Mouse (Mus musculus) left cerebral cortex, adult 9 months (tissue): ENCODE results near the gene Cacnb4.

Source experiments
- DNase-seq, 2 experiments: peaks; one replicate each; pipeline ENCODE4 v3.0.0; 2022; ENCODE audit warnings: low spot score in 2 of 2

Gene Cacnb4

DNA sequence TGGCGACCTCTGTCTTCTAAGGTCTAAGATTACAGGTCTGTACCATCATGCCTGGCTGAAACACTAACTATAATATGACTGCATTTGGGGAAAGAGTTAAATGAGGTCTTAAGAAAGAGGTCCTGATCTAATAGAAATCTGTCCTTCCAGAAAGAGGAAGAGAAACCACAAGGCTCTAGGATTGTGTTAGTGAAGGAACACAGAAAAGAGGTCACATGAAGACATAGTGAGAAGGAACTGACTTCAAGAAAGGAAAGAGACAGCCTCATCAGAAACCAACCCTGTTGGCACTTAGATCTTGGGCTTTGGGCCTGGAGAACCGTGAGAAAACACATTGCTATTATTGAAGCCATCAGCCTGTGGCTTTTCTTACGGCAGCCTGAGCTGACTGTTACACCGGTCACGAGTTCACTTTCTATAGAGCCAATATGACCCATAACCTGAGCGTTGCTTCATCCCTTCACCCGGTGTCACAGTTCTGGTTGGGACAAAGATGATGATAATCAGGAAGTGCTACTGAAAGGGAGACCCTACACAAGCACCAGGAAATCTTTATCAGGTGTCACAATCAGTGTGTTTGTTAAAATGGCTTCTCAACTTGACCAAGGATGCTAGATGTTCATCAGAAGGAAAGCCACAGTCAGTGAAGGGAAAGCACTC, 153.4 kb downstream of the Cacnb4 start:
- DNase-seq = no peak

DNA sequence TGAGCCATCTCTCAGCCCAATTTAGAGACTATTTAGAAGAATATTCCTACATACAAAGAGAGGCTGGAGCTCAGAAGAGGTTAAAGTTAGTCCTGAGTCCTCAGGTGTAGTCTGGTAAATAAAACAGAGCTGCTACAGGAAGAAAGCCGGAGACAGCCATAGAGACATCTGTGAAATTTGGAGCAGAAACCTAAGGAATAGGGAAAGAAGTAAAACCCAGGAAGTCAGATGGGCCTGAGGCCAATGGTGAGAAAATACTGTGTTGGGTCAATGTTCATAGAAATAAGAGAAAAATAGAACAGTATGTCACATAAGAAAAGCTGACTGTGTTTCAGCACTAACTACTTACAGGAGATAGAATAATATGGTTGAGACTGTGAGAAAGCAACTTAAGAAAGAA, 155.6 kb downstream of the Cacnb4 start:
- no peak for DNase-seq

DNA sequence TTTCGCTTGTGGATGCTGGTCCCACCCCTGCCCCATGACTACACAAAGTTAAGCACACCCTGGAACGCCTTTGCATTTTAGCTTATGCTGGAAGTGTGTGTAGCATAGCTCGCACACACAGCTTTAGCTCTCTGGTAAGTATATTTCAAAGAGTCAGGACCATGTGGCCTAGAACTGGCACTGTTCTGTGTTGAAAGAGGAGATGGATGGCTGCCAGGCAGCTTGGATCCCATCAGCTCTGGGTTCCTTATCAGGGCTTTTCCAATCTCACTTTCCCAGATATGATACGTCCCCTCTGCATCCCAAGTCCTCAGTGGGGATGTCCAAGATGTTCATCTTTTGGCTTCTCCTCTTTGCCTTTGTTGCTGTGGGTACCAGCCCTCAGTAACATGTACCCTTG, 157.9 kb downstream of the Cacnb4 start:
- DNase-seq = no peak

- no peak for DNase-seq
These were observed 160.1 kb downstream of the Cacnb4 start for GRCm38 (mm10) chr2:52516534-52516933.

DNA sequence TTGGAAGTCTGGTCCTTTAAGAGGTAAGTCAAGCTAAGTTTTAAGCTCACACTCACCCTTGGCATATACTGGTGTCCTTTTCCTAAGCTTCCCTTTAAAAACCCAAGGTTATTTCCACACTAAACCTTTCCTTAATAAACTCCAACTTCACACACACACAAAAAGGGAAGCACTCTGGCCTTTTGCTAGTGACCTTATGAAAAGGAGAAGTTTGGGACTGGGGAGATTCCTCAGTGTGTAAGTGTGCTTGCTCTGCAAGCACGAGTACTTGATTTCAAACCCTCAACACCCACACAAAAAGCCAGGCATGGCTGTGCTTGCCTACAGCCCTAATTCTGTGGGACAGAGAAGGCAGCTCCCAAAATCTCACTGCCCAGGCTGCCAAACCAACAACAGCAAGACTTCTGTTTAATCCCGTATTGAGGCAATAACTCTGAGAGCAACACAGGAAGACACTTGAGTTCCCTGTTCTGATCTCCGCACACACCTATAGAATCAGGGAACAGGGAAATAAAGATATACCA, 163.7 kb downstream of the Cacnb4 start:
- no peak for DNase-seq

DNA sequence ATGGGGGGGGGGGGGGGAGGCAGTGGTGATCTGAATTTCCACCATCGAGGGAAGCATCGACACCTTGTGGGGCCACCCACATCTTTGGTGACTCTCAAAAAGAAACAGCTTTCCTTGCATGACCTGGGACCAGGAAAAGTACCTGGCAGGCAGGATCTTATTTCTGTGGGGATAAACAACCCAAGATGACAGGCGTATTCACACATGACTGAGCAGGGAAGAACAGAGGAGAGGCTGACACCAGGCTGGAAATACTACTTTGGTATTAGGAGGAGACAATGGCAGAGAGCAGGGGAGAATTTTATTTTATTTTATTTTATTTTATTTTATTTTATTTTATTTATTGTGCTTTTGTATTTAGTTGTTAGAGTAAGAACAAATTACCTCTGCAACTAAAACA, 164.4 kb downstream of the Cacnb4 start:
- DNase-seq = no peak

DNA sequence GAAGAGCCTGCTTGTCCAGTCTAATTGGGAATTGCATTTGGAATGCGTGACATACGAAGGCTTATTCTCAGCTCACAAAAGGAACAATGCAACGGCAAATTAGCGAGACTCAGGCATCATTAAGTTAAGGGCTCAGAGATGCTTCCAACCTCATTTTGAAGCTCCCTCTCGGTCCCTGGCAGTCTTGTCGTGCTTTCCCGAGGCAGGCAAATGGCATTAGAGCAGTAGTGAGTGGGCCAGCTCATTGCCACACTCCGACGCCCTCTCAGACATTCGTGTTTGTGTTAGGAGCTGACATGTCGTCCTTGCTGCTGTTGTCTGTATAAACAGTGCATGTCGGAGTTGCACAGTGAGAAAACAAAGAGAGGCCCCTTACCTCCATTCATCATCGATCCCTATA, 164.8 kb downstream of the Cacnb4 start:
- no peak for DNase-seq

- peak in 1 of 2 experiments; percentile 48 for DNase-seq
These were observed 166.7 kb downstream of the Cacnb4 start for GRCm38 (mm10) chr2:52509779-52510500.

- DNase-seq = no peak
These were observed 171.5 kb downstream of the Cacnb4 start for GRCm38 (mm10) chr2:52505164-52505563.

DNA sequence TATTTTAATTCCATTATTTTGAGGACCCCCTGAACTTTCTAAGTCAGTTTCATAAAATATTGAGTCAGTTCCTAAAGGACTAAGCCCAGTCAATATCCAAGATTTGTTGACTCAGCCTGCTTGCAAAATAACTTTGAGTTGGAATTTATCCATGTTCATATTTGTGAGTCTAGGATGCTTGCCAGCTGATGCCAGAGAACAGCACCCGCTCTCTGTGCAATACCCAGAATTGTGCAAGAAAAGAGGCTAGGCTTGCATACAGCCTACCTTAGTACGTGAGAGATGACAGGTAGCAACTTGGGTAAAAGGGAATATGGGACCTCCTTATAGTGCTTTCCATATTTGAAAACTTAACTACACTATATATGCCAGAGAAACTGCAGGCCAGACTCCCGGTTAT, 171.9 kb downstream of the Cacnb4 start:
- no peak for DNase-seq

- DNase-seq = peak; percentile 53 to 67
These were observed 176.8 kb downstream of the Cacnb4 start for GRCm38 (mm10) chr2:52499849-52500262.

GRCm38 (mm10) chr2:52499101-52499537, 177.5 kb downstream of the Cacnb4 start:
- no peak for DNase-seq

- DNase-seq = no peak
These were observed 181.4 kb downstream of the Cacnb4 start for GRCm38 (mm10) chr2:52495097-52495694.

GRCm38 (mm10) chr2:52494274-52494673, 182.4 kb downstream of the Cacnb4 start:
- no peak for DNase-seq

DNA sequence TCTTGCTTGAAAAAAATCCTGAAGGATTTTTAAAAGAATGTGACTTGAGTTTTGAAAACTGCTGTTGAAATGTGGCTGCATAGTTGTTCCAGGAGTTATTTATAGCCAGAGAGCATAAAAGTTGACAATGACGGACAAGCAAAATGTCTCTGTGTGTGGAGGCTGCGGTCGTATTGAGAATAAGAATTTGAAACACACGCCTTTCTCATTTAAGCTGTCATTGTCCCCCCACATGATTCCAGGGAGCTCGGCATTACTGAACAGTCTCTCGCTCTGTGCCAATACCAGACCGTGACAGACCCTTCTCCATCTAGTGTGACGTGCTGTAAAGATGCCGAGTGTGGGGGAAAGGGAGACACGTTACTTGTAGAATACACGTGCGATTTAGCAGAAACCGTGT, 183.8 kb downstream of the Cacnb4 start:
- DNase-seq = no peak

DNA sequence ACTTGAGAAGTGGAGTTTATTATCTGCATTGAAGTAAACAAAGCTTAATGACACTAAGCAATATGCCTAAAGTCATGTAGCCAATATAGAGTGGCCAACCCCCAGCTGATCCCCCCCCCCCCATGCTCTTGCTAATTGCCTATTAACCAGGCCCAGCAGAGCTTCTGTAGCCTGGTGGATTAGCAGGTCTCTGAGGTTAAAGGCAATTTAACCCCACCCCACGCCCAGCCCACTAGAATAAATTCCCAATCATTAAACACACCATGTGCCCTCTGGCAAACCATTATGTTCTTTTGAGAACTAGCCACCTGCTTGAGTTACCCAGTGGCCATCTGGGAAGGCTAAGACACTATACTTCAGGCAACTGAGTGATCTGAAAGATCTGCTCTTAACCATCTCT, 186.8 kb downstream of the Cacnb4 start:
- no peak for DNase-seq

- DNase-seq = no peak
These were observed 193.1 kb downstream of the Cacnb4 start for GRCm38 (mm10) chr2:52483496-52483895.

DNA sequence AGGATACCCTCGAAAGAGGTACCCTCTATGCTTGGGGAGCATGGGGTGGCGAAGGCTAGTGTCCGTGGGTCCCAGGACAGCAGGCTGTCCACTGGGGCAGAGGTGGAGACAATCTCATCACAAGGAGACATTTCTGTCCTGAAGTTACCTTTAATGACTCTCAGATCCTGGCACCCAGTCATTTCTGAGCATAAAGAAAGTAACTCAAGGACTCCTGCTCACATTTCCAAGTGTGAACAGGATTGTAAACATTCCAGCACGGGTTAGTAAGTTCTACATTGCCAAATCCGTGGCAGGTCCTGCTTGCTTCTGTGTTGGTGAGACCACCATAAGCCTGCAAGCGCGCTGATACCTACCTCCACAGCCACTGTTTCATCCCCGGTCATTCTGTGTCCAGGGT, 196.2 kb downstream of the Cacnb4 start:
- DNase-seq = no peak

GRCm38 (mm10) chr2:52478501-52478900, 198.1 kb downstream of the Cacnb4 start:
- no peak for DNase-seq

DNA sequence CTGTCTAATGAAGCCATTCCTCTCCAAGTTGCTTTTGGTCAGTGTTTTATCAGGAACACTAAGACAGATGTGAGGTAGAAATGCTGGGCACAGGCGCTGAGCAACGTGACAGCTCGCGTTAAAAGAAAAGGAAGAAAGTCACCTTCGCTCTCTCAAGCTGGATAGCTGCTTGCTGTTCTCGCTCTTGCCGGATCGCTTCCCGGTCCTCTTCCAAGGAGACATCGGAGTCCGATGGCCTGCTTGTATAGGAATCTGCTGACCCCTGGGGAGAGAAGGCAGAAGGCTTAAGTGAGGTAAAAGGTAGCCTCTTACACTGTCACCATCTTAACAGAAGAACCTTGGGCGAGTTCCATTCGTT, 199.1 kb downstream of the Cacnb4 start:
- no peak for DNase-seq

- DNase-seq = no peak
These were observed 199.7 kb downstream of the Cacnb4 start for GRCm38 (mm10) chr2:52476801-52477549.

DNA sequence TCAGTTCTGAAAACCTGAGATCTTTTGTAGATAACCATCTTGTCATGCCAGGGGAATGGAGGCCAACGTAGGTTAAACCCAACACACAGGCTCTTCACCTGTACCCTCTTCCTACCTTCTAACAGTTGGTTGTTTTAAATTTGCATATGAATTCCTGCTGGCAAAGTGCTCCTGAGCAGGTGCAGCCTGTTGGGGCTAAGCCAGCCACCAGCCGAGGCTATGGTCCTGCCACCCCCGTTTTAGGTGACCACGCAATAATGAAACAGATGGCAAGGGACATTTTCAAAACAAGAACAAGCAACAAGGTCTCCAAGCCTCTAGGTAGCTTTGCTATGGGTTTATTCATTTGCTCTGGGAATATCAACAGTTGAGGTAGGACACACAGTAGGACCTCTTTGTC, 200.8 kb downstream of the Cacnb4 start:
- DNase-seq = no peak
